In genomic region chr12:70654546-70654945, GRCm38 (mm10) we compare ENCODE assay signal across 9 mouse cellular contexts.
A peak's percentile ranks its signal among the peaks of the same experiment; 100 is the strongest.
DNase-seq lines count a peak whose midpoint lies in the region; ATAC-seq lines count a peak whose summit lies in the region.
"Had no signal": no experiment of that assay in that cellular context is flagged by ENCODE, and none has a peak within 500 bp of the region (broad histone marks: within the 10 kb centered on the region; RNA-seq: fewer than 3 reads in every experiment).

No protein-coding gene starts in this region.

- DNase-seq in left cerebral cortex, postnatal 14 days (ENCODE audit: low spot score in 2 of 2): peak; percentile 20 to 31
- no peak for DNase-seq in left cerebral cortex, adult 8-10 months (ENCODE audit: low spot score in 2 of 2)
- DNase-seq in adrenal gland, postnatal 10 days: peak; percentile 86
- peak; percentile 91 for DNase-seq in heart, adult 8-10 months (ENCODE audit: low spot score)
- peak; percentile 78 for DNase-seq in lung, postnatal 14 days
- no peak for DNase-seq in embryo, embryonic 9.5 days (ENCODE audit: extremely low spot score)
- no peak for DNase-seq in spleen, adult 12 weeks (ENCODE audit: low spot score)

- H3K27me3 ChIP-seq in hindbrain, embryonic 12.5 days: no peaks in the 10 kb centered on the region
- H3K27me3 ChIP-seq: liver, embryonic 15.5 days had no signal

- 83% methylated on average over 3 of the region's 3 CpGs for WGBS in hindbrain, embryonic 12.5 days

- no peak overlapping the region for H3K4me2 ChIP-seq in hindbrain, embryonic 12.5 days (replicated peaks)
- H3K4me2 ChIP-seq: liver, embryonic 15.5 days had no signal

- H3K4me1 ChIP-seq in hindbrain, embryonic 12.5 days: no peaks in the 10 kb centered on the region
- H3K4me1 ChIP-seq: liver, embryonic 15.5 days had no signal

- H3K36me3 ChIP-seq in hindbrain, embryonic 12.5 days: no peaks in the 10 kb centered on the region
- H3K36me3 ChIP-seq: liver, embryonic 15.5 days had no signal

- intact Hi-C loops in left cerebral cortex, postnatal 14 days (cut with DNase I): no loop called here

- H3K4me3 ChIP-seq in hindbrain, embryonic 12.5 days: no peak overlapping the region
- H3K4me3 ChIP-seq: liver, embryonic 15.5 days had no signal

- H3K9ac ChIP-seq in hindbrain, embryonic 12.5 days: no peak overlapping the region
- H3K9ac ChIP-seq: liver, embryonic 15.5 days had no signal

- ATAC-seq in hindbrain, embryonic 12.5 days (ENCODE audit: low FRiP score): no peak

- no peak overlapping the region for H3K27ac ChIP-seq in hindbrain, embryonic 12.5 days
- H3K27ac ChIP-seq: liver, embryonic 15.5 days had no signal

- H3K9me3 ChIP-seq in hindbrain, embryonic 12.5 days (replicated peaks): no peaks in the 10 kb centered on the region
- H3K9me3 ChIP-seq: liver, embryonic 15.5 days had no signal

Comparison
In these comparisons a context has a peak if more than half of its experiments do, and no peak if none do; other contexts are left out.
1. DNase-seq: peak in left cerebral cortex, postnatal 14 days (2 of 2), adrenal gland, postnatal 10 days (single experiment), heart, adult 8-10 months (single experiment) and lung, postnatal 14 days (single experiment); none in left cerebral cortex, adult 8-10 months (0 of 2), embryo, embryonic 9.5 days (single experiment) and spleen, adult 12 weeks (single experiment).